Mouse (Mus musculus) liver, embryonic 14.5 days (tissue): ENCODE measurements around the gene Dnajc5g. TPM values are rescaled to one million over a fixed set of nuclear protein-coding genes. Genes with fewer than 3 reads are reported as not detected.

Experiments
- ATAC-seq: fragments of 200-750 bp; cut with Nextera tagmentation; 2 replicates; pipeline ENCODE4 v1.8.0; 2017; ENCODE audit warnings: moderate number of reproducible peaks, mild to moderate bottlenecking, moderate library complexity; ENCODE audit not compliant: insufficient read depth
- DNase-seq, 3 experiments: peaks; one replicate each; pipeline ENCODE4 v3.0.0-alpha.2; 2012 to 2013; ENCODE audit warnings: low read depth in 3 of 3, low spot score in 3 of 3
- H3K27ac ChIP-seq: fragments of 300-500 bp; sonication (generic); 2 replicates; pipeline ENCODE4 v1.5.1; 2014; ENCODE audit warnings: moderate library complexity, mild to moderate bottlenecking, control low read depth, inconsistent platforms
- H3K27me3 ChIP-seq: fragments of 300-500 bp; sonication (generic); 2 replicates; pipeline ENCODE4 v1.6.1; 2014; ENCODE audit warnings: mild to moderate bottlenecking, low read length, moderate library complexity; ENCODE audit not compliant: control insufficient read depth, insufficient read depth
- H3K36me3 ChIP-seq: fragments of 300-500 bp; sonication (generic); replicated peaks from 2 replicates; pipeline ENCODE4 v1.6.1; 2014; ENCODE audit warnings: low read depth; ENCODE audit not compliant: control insufficient read depth, insufficient read depth
- H3K4me1 ChIP-seq, 2 experiments: fragments of 200-500 bp in 1 of 2; fragments of 300-500 bp in 1 of 2; sonication (generic) in 1 of 2; replicated peaks; 2 replicates each; pipeline ENCODE4 v1.6.1; 2012 to 2014; ENCODE audit warnings: antibody characterized with exemption in 1 of 2, inconsistent platforms in 1 of 2, low read length in 1 of 2; ENCODE audit not compliant: control insufficient read depth in 2 of 2, insufficient read depth in 2 of 2
- H3K4me2 ChIP-seq: fragments of 300-500 bp; sonication (generic); 2 replicates; pipeline ENCODE4 v1.6.1; 2014; ENCODE audit warnings: low read depth, mild to moderate bottlenecking, control low read depth, moderate library complexity
- H3K4me3 ChIP-seq, 2 experiments: fragments of 200-500 bp in 1 of 2; fragments of 300-500 bp in 1 of 2; sonication (generic) in 1 of 2; 2 replicates each; pipeline ENCODE4 v1.5.1; 2012 to 2014; ENCODE audit warnings: low read depth in 2 of 2, low read length in 2 of 2, mild to moderate bottlenecking in 2 of 2, control low read depth in 1 of 2, inconsistent platforms in 1 of 2, moderate library complexity in 1 of 2; ENCODE audit not compliant: insufficient read depth in 1 of 2
- H3K9ac ChIP-seq: fragments of 300-500 bp; sonication (generic); replicated peaks from 2 replicates; pipeline ENCODE4 v1.6.1; 2014; ENCODE audit warnings: mild to moderate bottlenecking, control low read depth, moderate library complexity
- H3K9me3 ChIP-seq: fragments of 300-500 bp; sonication (generic); 2 replicates; pipeline ENCODE4 v1.6.1; 2016; ENCODE audit warnings: low read length, mixed read lengths; ENCODE audit not compliant: control insufficient read depth
- CTCF ChIP-seq: IDR thresholded peaks from 2 replicates; pipeline ENCODE4 v1.5.1; 2016; ENCODE audit warnings: antibody characterized with exemption, low read depth, control low read depth
- EP300 ChIP-seq: IDR thresholded peaks from 2 replicates; pipeline ENCODE4 v1.6.1; 2016; ENCODE audit warnings: antibody characterized with exemption, low read depth
- WGBS: fragments of 180-500 bp; shearing (Covaris S2); extraction: QIAGEN DNeasy Blood & Tissue Kit; methylation state at CpG from one replicate; pipeline ENCODE4 v1.1.7; 2014; ENCODE audit not compliant: insufficient replicate concordance; 5-methylcytosine and 5-hydroxymethylcytosine counted together
- polyA plus RNA-seq, 2 experiments: library from polyadenylated mRNA; depleted of rRNA in 1 of 2; stranded (reverse) in 1 of 2; unstranded in 1 of 2; fragments of >200 nt; fragmentation: Nextera tagmentation in 1 of 2; extraction: Ambion mirVana in 1 of 2; gene quantifications; 2 replicates each; pipeline versions ENCODE4 v1.2.1 to v1.2.3; 2012 to 2014

Gene Dnajc5g
- polyA plus RNA-seq, 2 experiments, result not detected

- Histone ChIP-seq H3K4me2 (no peak overlapping the region), H3K4me1 (no peaks in the 10 kb centered on the region), H3K4me3 (no peak overlapping the region), H3K36me3 (no peaks in the 10 kb centered on the region), H3K9ac (no peak overlapping the region), H3K27me3 (peaks cover 52% of the 10 kb centered on the region), H3K27ac (no peak overlapping the region), H3K9me3 (no peaks in the 10 kb centered on the region)
- ATAC-seq, result no peak
- 9% methylated on average over 9 of the region's 9 CpGs for WGBS
- DNase-seq, result no peak
- TF ChIP-seq EP300 (no peak), CTCF (no peak)
Measured at GRCm38 (mm10) chr5:31138968-31139425, 32.9 kb downstream of the Dnajc5g start.

- WGBS, result 78% methylated on average over 4 of the region's 4 CpGs
- H3K4me3 ChIP-seq, result no peak overlapping the region
- H3K4me1 ChIP-seq, result peaks cover 3 to 5% of the 10 kb centered on the region in 2 experiments; a peak in 3 of 4 replicates
- TF ChIP-seq EP300 (no peak), CTCF (no peak)
- ATAC-seq, result no peak
- DNase-seq, result no peak
- H3K27ac ChIP-seq, result no peak overlapping the region
- no peaks in the 10 kb centered on the region for H3K9me3 ChIP-seq
- H3K4me2 ChIP-seq, result no peak overlapping the region
- H3K36me3 ChIP-seq, result no peaks in the 10 kb centered on the region
- H3K9ac ChIP-seq, result no peak overlapping the region
- no peaks in the 10 kb centered on the region for H3K27me3 ChIP-seq
Measured at GRCm38 (mm10) chr5:31149781-31150180, 43.7 kb downstream of the Dnajc5g start.

- Histone ChIP-seq H3K4me1 (peaks cover 3 to 5% of the 10 kb centered on the region in 2 experiments; a peak in 3 of 4 replicates), H3K9me3 (no peaks in the 10 kb centered on the region), H3K4me2 (no peak overlapping the region), H3K27ac (no peak overlapping the region), H3K9ac (no peak overlapping the region), H3K4me3 (no peak overlapping the region), H3K36me3 (peaks cover 1% of the 10 kb centered on the region), H3K27me3 (no peaks in the 10 kb centered on the region)
- DNase-seq (no peak), ATAC-seq (no peak)
- no peak for TF ChIP-seq EP300
- peak; percentile 32 for TF ChIP-seq CTCF
- WGBS, result 86% methylated on average over 2 of the region's 3 CpGs
Measured at GRCm38 (mm10) chr5:31151746-31152145, 45.7 kb downstream of the Dnajc5g start.

- TF ChIP-seq CTCF (no peak), EP300 (no peak)
- ATAC-seq (no peak; the same call in 1 of the 2 replicates), DNase-seq (no peak)
- H3K4me1 ChIP-seq, result peaks cover 3 to 5% of the 10 kb centered on the region in 2 experiments; a peak in 3 of 4 replicates
- peaks cover 20% of the 10 kb centered on the region for H3K36me3 ChIP-seq
- 31% methylated on average over 6 of the region's 6 CpGs for WGBS
- peak overlapping the region; percentile 55 for H3K9ac ChIP-seq
- peak overlapping the region; percentile 79 for H3K4me2 ChIP-seq
- H3K27ac ChIP-seq, result no peak overlapping the region; the same call in 1 of the 2 replicates
- peak overlapping the region; percentile 61 to 68 for H3K4me3 ChIP-seq
- no peaks in the 10 kb centered on the region for H3K9me3 ChIP-seq
- no peaks in the 10 kb centered on the region for H3K27me3 ChIP-seq
Measured at GRCm38 (mm10) chr5:31153516-31154151, 47.5 kb downstream of the Dnajc5g start.

- H3K27ac ChIP-seq, result peak within 1 kb of the TSS; percentile 18; the same call in 1 of the 2 replicates
- H3K9ac ChIP-seq, result peak within 1 kb of the TSS; percentile 55
- no peaks in the 10 kb centered on the region for H3K9me3 ChIP-seq
Measured at GRCm38 (mm10) chr5:31154152-31154553, 48.1 kb downstream of the Dnajc5g start, which contains the start of gene Mpv17. TSS of gene Mpv17 (minus strand) at chr5:31154251.

More at GRCm38 (mm10) chr5:31154152-31154553, 48.1 kb downstream of the Dnajc5g start, which contains the start of gene Mpv17:
- peak; percentile 54 to 67 (median 59) for DNase-seq
- peaks cover 3 to 5% of the 10 kb centered on the region in 2 experiments; a peak in 3 of 4 replicates for H3K4me1 ChIP-seq
- peak within 1 kb of the TSS; percentile 79 for H3K4me2 ChIP-seq
- peaks cover 22% of the 10 kb centered on the region for H3K36me3 ChIP-seq
- H3K27me3 ChIP-seq, result no peaks in the 10 kb centered on the region
- peak within 1 kb of the TSS; percentile 61 to 68 for H3K4me3 ChIP-seq
- no peak for TF ChIP-seq CTCF
- TF ChIP-seq EP300, result no peak
- peak; percentile 90 for ATAC-seq
- 1% methylated on average over 19 of the region's 19 CpGs for WGBS

Other genes with a start within 250 kb of the Dnajc5g start
- 21.8 and 26.1 TPM in 2 replicates for gene Tmem214, start 238.3 kb upstream of the Dnajc5g start, polyA plus RNA-seq (2012; rRNA removed)
- gene Tmem214, start 238.3 kb upstream of the Dnajc5g start, polyA plus RNA-seq (2014; fragmentation: Nextera tagmentation; extraction: Ambion mirVana), result 25.0 and 25.8 TPM in 2 replicates
- gene Agbl5, start 217.6 kb upstream of the Dnajc5g start, polyA plus RNA-seq (2012; rRNA removed), result 5.0 and 6.0 TPM in 2 replicates
- 4.8 and 5.1 TPM in 2 replicates for gene Agbl5, start 217.6 kb upstream of the Dnajc5g start, polyA plus RNA-seq (2014; fragmentation: Nextera tagmentation; extraction: Ambion mirVana)
- 142 and 216 TPM in 2 replicates for gene Ost4, start 198.5 kb upstream of the Dnajc5g start, polyA plus RNA-seq (2012; rRNA removed)
- gene Ost4, start 198.5 kb upstream of the Dnajc5g start, polyA plus RNA-seq (2014; fragmentation: Nextera tagmentation; extraction: Ambion mirVana), result 412 and 420 TPM in 2 replicates
- gene Emilin1, start 192.9 kb upstream of the Dnajc5g start, polyA plus RNA-seq (2012; rRNA removed), result 18.4 and 22.2 TPM in 2 replicates
- 21.3 and 23.2 TPM in 2 replicates for gene Emilin1, start 192.9 kb upstream of the Dnajc5g start, polyA plus RNA-seq (2014; fragmentation: Nextera tagmentation; extraction: Ambion mirVana)
- gene Khk, start 184.9 kb upstream of the Dnajc5g start, polyA plus RNA-seq (2012; rRNA removed), result 30.3 and 31.1 TPM in 2 replicates
- gene Khk, start 184.9 kb upstream of the Dnajc5g start, polyA plus RNA-seq (2014; fragmentation: Nextera tagmentation; extraction: Ambion mirVana), result 38.8 and 40.8 TPM in 2 replicates
- gene Cgref1, start 160.7 kb upstream of the Dnajc5g start, polyA plus RNA-seq (2012; rRNA removed), result 2.9 and 4.2 TPM in 2 replicates
- 5.1 and 5.4 TPM in 2 replicates for gene Cgref1, start 160.7 kb upstream of the Dnajc5g start, polyA plus RNA-seq (2014; fragmentation: Nextera tagmentation; extraction: Ambion mirVana)
- gene Preb, start 145.9 kb upstream of the Dnajc5g start, polyA plus RNA-seq (2012; rRNA removed), result 89.2 and 95.2 TPM in 2 replicates
- gene Preb, start 145.9 kb upstream of the Dnajc5g start, polyA plus RNA-seq (2014; fragmentation: Nextera tagmentation; extraction: Ambion mirVana), result 53.8 and 59.6 TPM in 2 replicates
- 0.01 TPM in 2 replicates for gene Tcf23, start 137.6 kb upstream of the Dnajc5g start, polyA plus RNA-seq (2012; rRNA removed)
- gene Tcf23, start 137.6 kb upstream of the Dnajc5g start, polyA plus RNA-seq (2014; fragmentation: Nextera tagmentation; extraction: Ambion mirVana), result 0.09 TPM in 1 of 2 replicates, not detected in the other
- gene Atraid, start 58.0 kb upstream of the Dnajc5g start, polyA plus RNA-seq (2012; rRNA removed), result 28.8 and 31.0 TPM in 2 replicates
- 50.4 and 53.2 TPM in 2 replicates for gene Atraid, start 58.0 kb upstream of the Dnajc5g start, polyA plus RNA-seq (2014; fragmentation: Nextera tagmentation; extraction: Ambion mirVana)
- gene Slc5a6, start 57.4 kb upstream of the Dnajc5g start, polyA plus RNA-seq (2012; rRNA removed), result 4.2 and 5.2 TPM in 2 replicates
- 2.2 and 2.3 TPM in 2 replicates for gene Slc5a6, start 57.4 kb upstream of the Dnajc5g start, polyA plus RNA-seq (2014; fragmentation: Nextera tagmentation; extraction: Ambion mirVana)
- gene Cad, start 51.5 kb upstream of the Dnajc5g start, polyA plus RNA-seq (2012; rRNA removed), result 18.2 and 20.4 TPM in 2 replicates
- 14.0 and 15.8 TPM in 2 replicates for gene Cad, start 51.5 kb upstream of the Dnajc5g start, polyA plus RNA-seq (2014; fragmentation: Nextera tagmentation; extraction: Ambion mirVana)
- 0.26 and 0.40 TPM in 2 replicates for gene Slc30a3, start 2.0 kb downstream of the Dnajc5g start, polyA plus RNA-seq (2012; rRNA removed)
- gene Slc30a3, start 2.0 kb downstream of the Dnajc5g start, polyA plus RNA-seq (2014; fragmentation: Nextera tagmentation; extraction: Ambion mirVana), result 0.14 and 0.41 TPM in 2 replicates
- not detected in 2 replicates for gene Trim54, start 10.4 kb downstream of the Dnajc5g start, polyA plus RNA-seq (2012; rRNA removed)
- not detected in 2 replicates for gene Trim54, start 10.4 kb downstream of the Dnajc5g start, polyA plus RNA-seq (2014; fragmentation: Nextera tagmentation; extraction: Ambion mirVana)
- gene Ucn, start 32.5 kb downstream of the Dnajc5g start, polyA plus RNA-seq (2012; rRNA removed), result not detected in 2 replicates
- not detected in 2 replicates for gene Ucn, start 32.5 kb downstream of the Dnajc5g start, polyA plus RNA-seq (2014; fragmentation: Nextera tagmentation; extraction: Ambion mirVana)
- 16.9 and 18.9 TPM in 2 replicates for gene Mpv17, start 48.0 kb downstream of the Dnajc5g start, polyA plus RNA-seq (2012; rRNA removed)
- 14.2 and 16.0 TPM in 2 replicates for gene Mpv17, start 48.0 kb downstream of the Dnajc5g start, polyA plus RNA-seq (2014; fragmentation: Nextera tagmentation; extraction: Ambion mirVana)
- 0.90 and 0.92 TPM in 2 replicates for gene Gm29609, start 73.6 kb downstream of the Dnajc5g start, polyA plus RNA-seq (2012; rRNA removed)
- 0.66 and 0.77 TPM in 2 replicates for gene Gm29609, start 73.6 kb downstream of the Dnajc5g start, polyA plus RNA-seq (2014; fragmentation: Nextera tagmentation; extraction: Ambion mirVana)
- gene Gtf3c2, start 73.9 kb downstream of the Dnajc5g start, polyA plus RNA-seq (2012; rRNA removed), result 31.2 and 31.3 TPM in 2 replicates
- gene Gtf3c2, start 73.9 kb downstream of the Dnajc5g start, polyA plus RNA-seq (2014; fragmentation: Nextera tagmentation; extraction: Ambion mirVana), result 22.8 and 25.3 TPM in 2 replicates
- 20.7 and 23.7 TPM in 2 replicates for gene Snx17, start 86.9 kb downstream of the Dnajc5g start, polyA plus RNA-seq (2012; rRNA removed)
- gene Snx17, start 86.9 kb downstream of the Dnajc5g start, polyA plus RNA-seq (2014; fragmentation: Nextera tagmentation; extraction: Ambion mirVana), result 36.4 and 37.6 TPM in 2 replicates
- 20.9 and 29.9 TPM in 2 replicates for gene Eif2b4, start 87.1 kb downstream of the Dnajc5g start, polyA plus RNA-seq (2012; rRNA removed)
- gene Eif2b4, start 87.1 kb downstream of the Dnajc5g start, polyA plus RNA-seq (2014; fragmentation: Nextera tagmentation; extraction: Ambion mirVana), result 43.6 and 46.1 TPM in 2 replicates
- 8.5 and 8.8 TPM in 2 replicates for gene Zfp513, start 96.0 kb downstream of the Dnajc5g start, polyA plus RNA-seq (2012; rRNA removed)
- gene Zfp513, start 96.0 kb downstream of the Dnajc5g start, polyA plus RNA-seq (2014; fragmentation: Nextera tagmentation; extraction: Ambion mirVana), result 0.80 and 1.2 TPM in 2 replicates
- 76.0 and 115 TPM in 2 replicates for gene Ppm1g, start 114.4 kb downstream of the Dnajc5g start, polyA plus RNA-seq (2012; rRNA removed)
- 98.9 and 113 TPM in 2 replicates for gene Ppm1g, start 114.4 kb downstream of the Dnajc5g start, polyA plus RNA-seq (2014; fragmentation: Nextera tagmentation; extraction: Ambion mirVana)
- 27.9 and 30.8 TPM in 2 replicates for gene Nrbp1, start 134.6 kb downstream of the Dnajc5g start, polyA plus RNA-seq (2012; rRNA removed)
- 39.4 and 43.4 TPM in 2 replicates for gene Nrbp1, start 134.6 kb downstream of the Dnajc5g start, polyA plus RNA-seq (2014; fragmentation: Nextera tagmentation; extraction: Ambion mirVana)
- 0.07 TPM in 1 of 2 replicates, not detected in the other for gene Gm9970, start 134.9 kb downstream of the Dnajc5g start, polyA plus RNA-seq (2012; rRNA removed)
- gene Gm9970, start 134.9 kb downstream of the Dnajc5g start, polyA plus RNA-seq (2014; fragmentation: Nextera tagmentation; extraction: Ambion mirVana), result 0.19 TPM in 1 of 2 replicates, not detected in the other
- gene Krtcap3, start 145.4 kb downstream of the Dnajc5g start, polyA plus RNA-seq (2012; rRNA removed), result 5.3 and 6.8 TPM in 2 replicates
- 3.5 and 3.9 TPM in 2 replicates for gene Krtcap3, start 145.4 kb downstream of the Dnajc5g start, polyA plus RNA-seq (2014; fragmentation: Nextera tagmentation; extraction: Ambion mirVana)
- 3.6 and 3.7 TPM in 2 replicates for gene Ift172, start 184.8 kb downstream of the Dnajc5g start, polyA plus RNA-seq (2012; rRNA removed)
- gene Ift172, start 184.8 kb downstream of the Dnajc5g start, polyA plus RNA-seq (2014; fragmentation: Nextera tagmentation; extraction: Ambion mirVana), result 3.1 and 3.3 TPM in 2 replicates
- gene Fndc4, start 189.8 kb downstream of the Dnajc5g start, polyA plus RNA-seq (2012; rRNA removed), result 4.7 and 5.6 TPM in 2 replicates
- 3.3 and 3.7 TPM in 2 replicates for gene Fndc4, start 189.8 kb downstream of the Dnajc5g start, polyA plus RNA-seq (2014; fragmentation: Nextera tagmentation; extraction: Ambion mirVana)
- gene Gckr, start 191.2 kb downstream of the Dnajc5g start, polyA plus RNA-seq (2012; rRNA removed), result 16.3 and 16.4 TPM in 2 replicates
- 13.3 and 16.0 TPM in 2 replicates for gene Gckr, start 191.2 kb downstream of the Dnajc5g start, polyA plus RNA-seq (2014; fragmentation: Nextera tagmentation; extraction: Ambion mirVana)